Mouse (Mus musculus) MEL (cell line): ENCODE data around the gene Lime1. TPM values are rescaled to one million over a fixed set of nuclear protein-coding genes. Genes with fewer than 3 reads are reported as not detected.

Experiments
- DNase-seq: peaks from one replicate; pipeline ENCODE4 v3.0.0; 2011; ENCODE audit warnings: low read depth, low spot score
- H3K27ac ChIP-seq: 2 replicates; pipeline ENCODE4 v1.5.1; 2012; ENCODE audit warnings: low read depth, mild to moderate bottlenecking, control low read depth, low read length, moderate library complexity; ENCODE audit not compliant: control insufficient read depth
- H3K27me3 ChIP-seq, 2 experiments: fragments of 150-350 bp in 1 of 2; sonication (generic) in 1 of 2; 2 replicates each; pipeline ENCODE4 v1.6.1; 2012; ENCODE audit warnings: low read length in 2 of 2, mild to moderate bottlenecking in 2 of 2, improper control_type of control experiment in 1 of 2, moderate library complexity in 1 of 2; ENCODE audit not compliant: insufficient read depth in 2 of 2, control insufficient read depth in 1 of 2
- H3K36me3 ChIP-seq, 2 experiments: 2 replicates each; pipeline ENCODE4 v1.6.1; 2012 to 2014; ENCODE audit warnings: low read length in 2 of 2, improper control_type of control experiment in 1 of 2, inconsistent platforms in 1 of 2, mild to moderate bottlenecking in 1 of 2; ENCODE audit not compliant: insufficient read depth in 2 of 2, control insufficient read depth in 1 of 2
- H3K4me1 ChIP-seq, 2 experiments: fragments of 150-350 bp in 1 of 2; sonication (generic) in 1 of 2; 2 replicates each; pipeline ENCODE4 v1.6.1; 2012; ENCODE audit warnings: low read length in 2 of 2, improper control_type of control experiment in 1 of 2, mild to moderate bottlenecking in 1 of 2; ENCODE audit not compliant: insufficient read depth in 2 of 2, control insufficient read depth in 1 of 2
- H3K4me3 ChIP-seq, 2 experiments: fragments of 150-350 bp in 1 of 2; sonication (generic) in 1 of 2; 2 replicates each; pipeline ENCODE4 v1.5.1; 2012; ENCODE audit warnings: low read depth in 2 of 2, low read length in 2 of 2, mild to moderate bottlenecking in 2 of 2, moderate library complexity in 2 of 2, control low read depth in 1 of 2, improper control_type of control experiment in 1 of 2; ENCODE audit not compliant: control insufficient read depth in 1 of 2, insufficient read depth in 1 of 2
- H3K79me2 ChIP-seq: 2 replicates; pipeline ENCODE4 v1.6.1; 2012; ENCODE audit warnings: mild to moderate bottlenecking, low read length, moderate library complexity; ENCODE audit not compliant: control insufficient read depth, poor library complexity, insufficient read depth
- H3K9ac ChIP-seq: 2 replicates; pipeline ENCODE4 v1.6.1; 2012; ENCODE audit warnings: low read depth, mild to moderate bottlenecking, control low read depth, low read length, moderate library complexity; ENCODE audit not compliant: control insufficient read depth, poor library complexity, severe bottlenecking
- H3K9me3 ChIP-seq: fragments of 150-350 bp; sonication (generic); replicated peaks from 2 replicates; pipeline ENCODE4 v1.6.1; 2012; ENCODE audit warnings: mild to moderate bottlenecking, low read length, improper control_type of control experiment, moderate library complexity; ENCODE audit not compliant: insufficient read depth
- BHLHE40 ChIP-seq: IDR thresholded peaks from 2 replicates; pipeline ENCODE4 v1.6.1; 2012; ENCODE audit warnings: low read depth, mild to moderate bottlenecking, inconsistent platforms, low read length, improper control_type of control experiment, borderline replicate concordance
- CTCF ChIP-seq, 3 experiments: IDR thresholded peaks in 2 of 3; conservative IDR thresholded peaks in 1 of 3; 2 replicates each; pipeline ENCODE4 v1.5.1; 2011 to 2012; ENCODE audit warnings: low read length in 3 of 3, low read depth in 2 of 3, mild to moderate bottlenecking in 2 of 3, improper control_type of control experiment in 1 of 3, inconsistent platforms in 1 of 3, mixed read lengths in 1 of 3, moderate library complexity in 1 of 3; ENCODE audit not compliant: control insufficient read depth in 1 of 3, insufficient read depth in 1 of 3, poor library complexity in 1 of 3, severe bottlenecking in 1 of 3
- ELF1 ChIP-seq: IDR thresholded peaks from 2 replicates; pipeline ENCODE4 v1.6.1; 2014; ENCODE audit warnings: low read depth, mild to moderate bottlenecking, inconsistent platforms, low read length, improper control_type of control experiment, moderate library complexity
- GABPA ChIP-seq: IDR thresholded peaks from 2 replicates; pipeline ENCODE4 v1.6.1; 2012; ENCODE audit warnings: low read depth, mild to moderate bottlenecking, inconsistent platforms, low read length, improper control_type of control experiment, moderate library complexity
- KAT2A ChIP-seq: conservative IDR thresholded peaks from 2 replicates; pipeline ENCODE4 v1.6.1; 2012; ENCODE audit warnings: low read depth, low read length, improper control_type of control experiment, inconsistent platforms
- MXI1 ChIP-seq: IDR thresholded peaks from 2 replicates; pipeline ENCODE4 v1.6.1; 2011; ENCODE audit warnings: mild to moderate bottlenecking, low read depth, low read length, improper control_type of control experiment
- NRF1 ChIP-seq: IDR thresholded peaks from 2 replicates; pipeline ENCODE4 v1.6.1; 2014; ENCODE audit warnings: low read depth, mild to moderate bottlenecking, inconsistent platforms, low read length, improper control_type of control experiment, moderate library complexity; ENCODE audit not compliant: poor library complexity, insufficient read depth, severe bottlenecking
- POLR2A ChIP-seq, 2 experiments: IDR thresholded peaks; 2 replicates each; pipeline ENCODE4 v1.6.1; 2011 to 2012; ENCODE audit warnings: low read length in 2 of 2, mild to moderate bottlenecking in 2 of 2, control low read depth in 1 of 2, improper control_type of control experiment in 1 of 2, low read depth in 1 of 2, moderate library complexity in 1 of 2; ENCODE audit not compliant: control insufficient read depth in 1 of 2, insufficient read depth in 1 of 2, poor library complexity in 1 of 2
- POLR2AphosphoS2 ChIP-seq: IDR thresholded peaks from 2 replicates; pipeline ENCODE4 v1.6.1; 2011; ENCODE audit warnings: low read length, improper control_type of control experiment
- SIN3A ChIP-seq: IDR thresholded peaks from 2 replicates; pipeline ENCODE4 v1.6.1; 2012; ENCODE audit warnings: low read length, improper control_type of control experiment, inconsistent platforms
- SMC3 ChIP-seq: IDR thresholded peaks from 2 replicates; pipeline ENCODE4 v1.6.1; 2011; ENCODE audit warnings: low read depth, low read length, improper control_type of control experiment
- TAL1 ChIP-seq: IDR thresholded peaks from 2 replicates; pipeline ENCODE4 v1.6.1; 2012; ENCODE audit warnings: mild to moderate bottlenecking, inconsistent platforms, low read length, moderate library complexity, mixed read lengths
- TBP ChIP-seq: IDR thresholded peaks from 2 replicates; pipeline ENCODE4 v1.8.0; 2011; ENCODE audit warnings: low read depth, low read length, improper control_type of control experiment
- TCF12 ChIP-seq: IDR thresholded peaks from 2 replicates; pipeline ENCODE4 v1.6.1; 2014; ENCODE audit warnings: low read depth, mild to moderate bottlenecking, inconsistent platforms, low read length, improper control_type of control experiment, moderate library complexity
- UBTF ChIP-seq: IDR thresholded peaks from 2 replicates; pipeline ENCODE4 v1.6.1; 2012; ENCODE audit warnings: low read depth, mild to moderate bottlenecking, inconsistent platforms, low read length, improper control_type of control experiment, moderate library complexity, borderline replicate concordance; ENCODE audit not compliant: insufficient read depth
- USF2 ChIP-seq, 2 experiments: IDR thresholded peaks; 2 replicates each; pipeline ENCODE4 v1.6.1; 2011 to 2012; ENCODE audit warnings: improper control_type of control experiment in 2 of 2, low read length in 2 of 2, borderline replicate concordance in 1 of 2, inconsistent platforms in 1 of 2, low read depth in 1 of 2, mild to moderate bottlenecking in 1 of 2; ENCODE audit not compliant: insufficient read depth in 1 of 2
- ZC3H11A ChIP-seq: IDR thresholded peaks from 2 replicates; pipeline ENCODE4 v1.6.1; 2012; ENCODE audit warnings: low read depth, mild to moderate bottlenecking, inconsistent platforms, low read length, improper control_type of control experiment
- ZMIZ1 ChIP-seq: IDR thresholded peaks from 2 replicates; pipeline ENCODE4 v1.6.1; 2012; ENCODE audit warnings: low read depth, mild to moderate bottlenecking, inconsistent platforms, low read length, improper control_type of control experiment, moderate library complexity
- ZNF384 ChIP-seq: IDR thresholded peaks from 2 replicates; pipeline ENCODE4 v1.6.1; 2012; ENCODE audit warnings: low read depth, mild to moderate bottlenecking, inconsistent platforms, low read length, improper control_type of control experiment
- polyA plus RNA-seq, 2 experiments: library from polyadenylated mRNA; stranded (reverse) in 1 of 2; unstranded in 1 of 2; fragments of >175 nt in 1 of 2; fragments of >200 nt in 1 of 2; gene quantifications; 2 replicates each; pipeline versions ENCODE4 v1.2.1 to v1.2.4; 2012; ENCODE audit warnings: low replicate concordance in 2 of 2, low read depth in 1 of 2; ENCODE audit not compliant: insufficient read length in 2 of 2, insufficient read depth in 1 of 2, missing spikeins in 1 of 2
- total RNA-seq: library from RNA; depleted of rRNA; stranded (reverse); fragments of 300-350 nt; gene quantifications from 2 replicates; pipeline ENCODE4 v1.2.3, GENCODE M21; 2012

The Lime1 gene
- total and polyA plus RNA-seq, 3 experiments = 18.7 to 27.4 TPM; not detected in 1

- no peak overlapping the region for H3K27ac ChIP-seq
- H3K79me2 ChIP-seq = no peaks in the 10 kb centered on the region
- H3K9ac ChIP-seq = no peak overlapping the region
- TF ChIP-seq POLR2AphosphoS2 (peak; percentile 84; the same call in 1 of the 2 replicates), POLR2A (IDR thresholded peaks at IDR 0.05; ENCODE audit: control insufficient read depth in 1 of 2, insufficient read depth in 1 of 2, low read depth in 1 of 2, low read length in 2 of 2, poor library complexity in 1 of 2) (peak in 1 of 2 experiments; percentile 48; a peak in 2 of 4 replicates), NRF1 (no peak)
- TF ChIP-seq, all 39 proteins: peak for 2
- H3K4me3 ChIP-seq = no peak overlapping the region
- H3K27me3 ChIP-seq = no peaks in the 10 kb centered on the region
- no peak for DNase-seq
- H3K4me1 ChIP-seq = no peaks in the 10 kb centered on the region
- H3K9me3 ChIP-seq = no peaks in the 10 kb centered on the region
- peaks cover 0 to 5% of the 10 kb centered on the region in 2 experiments; a peak in 2 of 4 replicates for H3K36me3 ChIP-seq
These were observed 23.1 kb upstream of the Lime1 start for GRCm38 (mm10) chr2:181356780-181357179.

- peak overlapping the region; percentile 98 for H3K9ac ChIP-seq
- H3K79me2 ChIP-seq = peaks cover 45% of the 10 kb centered on the region
- no peak for TF ChIP-seq POLR2A (IDR thresholded peaks at IDR 0.05; ENCODE audit: control insufficient read depth in 1 of 2, insufficient read depth in 1 of 2, low read depth in 1 of 2, low read length in 2 of 2, poor library complexity in 1 of 2)
- no peak for TF ChIP-seq KAT2A
- no peak for TF ChIP-seq UBTF
- TF ChIP-seq ZNF384 = no peak
- TF ChIP-seq TAL1 = no peak
- TF ChIP-seq, all 39 proteins: peak for 0
- H3K27me3 ChIP-seq = no peaks in the 10 kb centered on the region
- no peaks in the 10 kb centered on the region for H3K9me3 ChIP-seq
- no peak overlapping the region for H3K27ac ChIP-seq
- H3K4me3 ChIP-seq = peak overlapping the region; percentile 88 to 98
- no peak for DNase-seq
- H3K36me3 ChIP-seq = peaks cover 13 to 20% of the 10 kb centered on the region in 2 experiments
- peaks cover 5 to 13% of the 10 kb centered on the region in 2 experiments for H3K4me1 ChIP-seq
These were observed 15.9 kb upstream of the Lime1 start for GRCm38 (mm10) chr2:181363946-181364345.

- peaks cover 15 to 20% of the 10 kb centered on the region in 2 experiments for H3K36me3 ChIP-seq
- H3K79me2 ChIP-seq = peaks cover 50% of the 10 kb centered on the region
- peaks cover 5 to 13% of the 10 kb centered on the region in 2 experiments for H3K4me1 ChIP-seq
- no peak for DNase-seq
- H3K27me3 ChIP-seq = no peaks in the 10 kb centered on the region
- peak overlapping the region; percentile 63 for H3K27ac ChIP-seq
- no peaks in the 10 kb centered on the region for H3K9me3 ChIP-seq
- peak overlapping the region; percentile 88 to 98 for H3K4me3 ChIP-seq
- peak overlapping the region; percentile 98 for H3K9ac ChIP-seq
- no peak for TF ChIP-seq UBTF
- TF ChIP-seq POLR2AphosphoS2 = no peak
- TF ChIP-seq MXI1 = no peak
- TF ChIP-seq BHLHE40 = no peak
- no peak for TF ChIP-seq SIN3A
- no peak for TF ChIP-seq SMC3
- TF ChIP-seq ELF1 = no peak
- no peak for TF ChIP-seq POLR2A (IDR thresholded peaks at IDR 0.05; ENCODE audit: control insufficient read depth in 1 of 2, insufficient read depth in 1 of 2, low read depth in 1 of 2, low read length in 2 of 2, poor library complexity in 1 of 2)
- no peak for TF ChIP-seq TBP
- no peak for TF ChIP-seq USF2 (IDR thresholded peaks at IDR 0.05; ENCODE audit: borderline replicate concordance in 1 of 2, insufficient read depth in 1 of 2, low read depth in 1 of 2, low read length in 2 of 2)
- no peak for TF ChIP-seq ZC3H11A
- no peak for TF ChIP-seq NRF1
- no peak for TF ChIP-seq ZMIZ1
- no peak for TF ChIP-seq CTCF (IDR thresholded peaks at IDR 0.05 in 2 of 3, conservative IDR thresholded peaks at IDR 0.05 in 1 of 3; ENCODE audit: control insufficient read depth in 1 of 3, insufficient read depth in 1 of 3, low read depth in 2 of 3, low read length in 3 of 3, poor library complexity in 1 of 3, severe bottlenecking in 1 of 3)
- no peak for TF ChIP-seq TCF12
- TF ChIP-seq GABPA = no peak
These were observed 15.4 kb upstream of the Lime1 start for GRCm38 (mm10) chr2:181364487-181364859.
